Mouse (Mus musculus): ENCODE data around the gene Olfr868. TPM values are rescaled to one million over a fixed set of nuclear protein-coding genes. Genes with fewer than 3 reads are reported as not detected.

Olfr868 gene
- not detected in 2 replicates for polyA plus RNA-seq (2014; fragmentation: Nextera tagmentation; extraction: Ambion mirVana)

DNA sequence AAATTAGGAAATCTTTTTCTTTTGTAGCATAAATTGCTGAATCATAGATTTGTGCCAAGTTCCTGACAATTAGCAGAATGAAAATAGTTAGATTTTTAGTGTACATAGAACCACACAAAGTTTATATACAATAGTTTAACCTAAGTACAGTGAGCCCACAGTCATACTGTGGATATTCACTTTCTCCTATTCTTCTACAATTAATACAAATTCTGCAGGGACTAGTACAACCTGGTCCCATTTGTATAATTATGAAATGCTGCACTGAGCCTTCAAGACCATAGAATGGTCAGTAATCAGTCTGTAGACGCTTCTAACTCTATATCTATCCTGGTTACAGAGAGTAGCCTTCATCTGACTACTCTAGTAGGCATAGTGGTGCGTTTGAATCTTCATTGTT is at the start of gene Olfr868:
TSS of gene Olfr868 (plus strand) at position 301 of the 400 bp plus-strand sequence.
- Histone ChIP-seq H3K4me1 (replicated peaks; ENCODE audit: control insufficient read depth, insufficient read depth, low read length) (no peaks in the 10 kb centered on the region), H3K4me2 (replicated peaks; ENCODE audit: low read depth, low read length) (no peak within 1 kb of the TSS), H3K9ac (ENCODE audit: low read depth, low read length) (no peak within 1 kb of the TSS), H3K36me3 (ENCODE audit: control insufficient read depth, insufficient read depth, low read length) (no peaks in the 10 kb centered on the region), H3K27me3 (ENCODE audit: control insufficient read depth, insufficient read depth, low read length) (no peaks in the 10 kb centered on the region), H3K9me3 (ENCODE audit: control insufficient read depth, low read length) (0 out of 2 replicates have a peak, but pooled peaks cover 2% of the 10 kb centered on the region), H3K27ac (ENCODE audit: low read depth, low read length) (no peak within 1 kb of the TSS), H3K4me3 (ENCODE audit: low read depth, low read length) (no peak within 1 kb of the TSS)
- DNase-seq (ENCODE audit: low spot score) (no peak), ATAC-seq (ENCODE audit: low FRiP score) (no peak)
- WGBS = 49% methylated on average over 2 of the region's 2 CpGs

DNA sequence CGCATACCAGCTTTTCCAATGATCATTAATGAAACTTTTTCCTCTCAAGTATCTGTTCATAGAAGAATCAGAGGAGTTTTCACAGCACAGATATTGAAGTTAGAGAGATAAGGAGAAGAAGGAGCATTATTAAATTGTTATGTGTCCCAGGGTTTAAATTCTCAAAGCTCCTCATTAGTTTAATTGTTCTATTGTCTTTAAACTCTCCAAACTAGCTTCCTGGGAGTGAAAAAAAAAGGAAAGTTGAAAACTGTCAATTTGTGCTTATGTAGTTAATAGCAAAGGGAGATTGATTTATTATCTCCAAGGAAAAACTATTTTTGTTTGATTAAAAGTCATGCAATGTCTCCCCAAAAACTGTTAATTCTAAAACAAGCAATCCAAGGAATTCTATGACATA is 41.0 kb upstream of the Olfr868 start, which contains the start of gene Olfr867:
TSS of gene Olfr867 (minus strand) at position 101 of the 400 bp plus-strand sequence.
- H3K9me3 ChIP-seq (ENCODE audit: control insufficient read depth, low read length) = no peaks in the 10 kb centered on the region
- no peak within 1 kb of the TSS for H3K4me2 ChIP-seq (replicated peaks; ENCODE audit: low read depth, low read length)
- H3K27ac ChIP-seq (ENCODE audit: low read depth, low read length) = no peak within 1 kb of the TSS
- H3K27me3 ChIP-seq (ENCODE audit: control insufficient read depth, insufficient read depth, low read length) = no peaks in the 10 kb centered on the region
- no peaks in the 10 kb centered on the region for H3K36me3 ChIP-seq (ENCODE audit: control insufficient read depth, insufficient read depth, low read length)
- no peak within 1 kb of the TSS for H3K4me3 ChIP-seq (ENCODE audit: low read depth, low read length)
- WGBS = 80% methylated on average over 1 of the region's 1 CpGs
- H3K9ac ChIP-seq (ENCODE audit: low read depth, low read length) = no peak within 1 kb of the TSS
- H3K4me1 ChIP-seq (replicated peaks; ENCODE audit: control insufficient read depth, insufficient read depth, low read length) = no peaks in the 10 kb centered on the region
- ATAC-seq (ENCODE audit: low FRiP score) (no peak), DNase-seq (ENCODE audit: low spot score) (no peak)

DNA sequence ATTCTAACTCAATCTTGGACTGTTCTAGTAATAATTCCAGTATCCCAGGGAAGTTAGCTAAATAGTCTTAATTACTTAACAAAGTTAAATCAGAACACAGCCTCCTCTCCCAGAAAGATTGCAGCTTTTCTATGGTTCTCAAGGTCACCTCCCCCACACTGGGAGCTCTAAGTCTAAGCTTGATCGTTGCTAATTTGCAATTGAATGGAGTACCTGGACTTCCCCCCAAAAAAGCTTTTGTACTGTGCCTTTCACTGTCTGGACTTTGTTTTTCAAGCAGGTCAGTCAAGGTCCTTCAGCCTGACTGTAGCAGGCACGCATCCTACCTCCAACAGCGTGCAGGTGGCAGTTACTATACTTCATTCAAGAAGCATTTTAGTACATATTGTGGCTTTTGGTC is 28.2 kb upstream of the Olfr868 start:
- Histone ChIP-seq H3K9me3 (ENCODE audit: control insufficient read depth, low read length) (0 out of 2 replicates have a peak, but pooled peaks cover 2% of the 10 kb centered on the region), H3K27ac (ENCODE audit: low read depth, low read length) (no peak overlapping the region), H3K4me2 (replicated peaks; ENCODE audit: low read depth, low read length) (no peak overlapping the region), H3K4me3 (ENCODE audit: low read depth, low read length) (no peak overlapping the region), H3K27me3 (ENCODE audit: control insufficient read depth, insufficient read depth, low read length) (no peaks in the 10 kb centered on the region), H3K4me1 (replicated peaks; ENCODE audit: control insufficient read depth, insufficient read depth, low read length) (no peaks in the 10 kb centered on the region), H3K9ac (ENCODE audit: low read depth, low read length) (no peak overlapping the region), H3K36me3 (ENCODE audit: control insufficient read depth, insufficient read depth, low read length) (no peaks in the 10 kb centered on the region)
- no peak for ATAC-seq (ENCODE audit: low FRiP score)
- WGBS = 72% methylated on average over 3 of the region's 3 CpGs
- DNase-seq (ENCODE audit: low spot score) = no peak

DNA sequence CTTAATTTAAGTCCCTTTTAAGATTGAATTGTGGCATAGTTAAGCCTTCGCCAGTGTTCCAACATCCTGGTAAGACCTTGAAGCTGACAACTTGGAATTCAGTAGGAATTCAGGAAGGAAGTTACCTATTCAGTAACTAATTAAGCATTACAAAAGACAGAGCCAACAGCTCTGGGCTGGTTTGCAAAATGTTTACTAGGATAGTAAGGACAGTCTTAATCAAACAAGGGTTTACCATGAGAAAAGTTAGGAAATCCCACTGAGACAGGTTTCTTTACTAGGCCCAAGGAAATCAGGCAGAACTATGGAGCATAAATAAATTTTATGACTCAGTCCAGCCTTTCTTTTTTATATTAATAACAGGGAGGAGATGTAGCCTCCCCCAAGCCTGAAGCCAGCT is 27.1 kb upstream of the Olfr868 start:
- Histone ChIP-seq H3K4me2 (replicated peaks; ENCODE audit: low read depth, low read length) (no peak overlapping the region), H3K27ac (ENCODE audit: low read depth, low read length) (no peak overlapping the region), H3K36me3 (ENCODE audit: control insufficient read depth, insufficient read depth, low read length) (no peaks in the 10 kb centered on the region), H3K4me3 (ENCODE audit: low read depth, low read length) (no peak overlapping the region), H3K9me3 (ENCODE audit: control insufficient read depth, low read length) (0 out of 2 replicates have a peak, but pooled peaks cover 2% of the 10 kb centered on the region), H3K9ac (ENCODE audit: low read depth, low read length) (no peak overlapping the region), H3K27me3 (ENCODE audit: control insufficient read depth, insufficient read depth, low read length) (no peaks in the 10 kb centered on the region), H3K4me1 (replicated peaks; ENCODE audit: control insufficient read depth, insufficient read depth, low read length) (no peaks in the 10 kb centered on the region)
- no peak for ATAC-seq (ENCODE audit: low FRiP score)
- 96% methylated on average over 1 of the region's 1 CpGs for WGBS
- DNase-seq (ENCODE audit: low spot score) = no peak

DNA sequence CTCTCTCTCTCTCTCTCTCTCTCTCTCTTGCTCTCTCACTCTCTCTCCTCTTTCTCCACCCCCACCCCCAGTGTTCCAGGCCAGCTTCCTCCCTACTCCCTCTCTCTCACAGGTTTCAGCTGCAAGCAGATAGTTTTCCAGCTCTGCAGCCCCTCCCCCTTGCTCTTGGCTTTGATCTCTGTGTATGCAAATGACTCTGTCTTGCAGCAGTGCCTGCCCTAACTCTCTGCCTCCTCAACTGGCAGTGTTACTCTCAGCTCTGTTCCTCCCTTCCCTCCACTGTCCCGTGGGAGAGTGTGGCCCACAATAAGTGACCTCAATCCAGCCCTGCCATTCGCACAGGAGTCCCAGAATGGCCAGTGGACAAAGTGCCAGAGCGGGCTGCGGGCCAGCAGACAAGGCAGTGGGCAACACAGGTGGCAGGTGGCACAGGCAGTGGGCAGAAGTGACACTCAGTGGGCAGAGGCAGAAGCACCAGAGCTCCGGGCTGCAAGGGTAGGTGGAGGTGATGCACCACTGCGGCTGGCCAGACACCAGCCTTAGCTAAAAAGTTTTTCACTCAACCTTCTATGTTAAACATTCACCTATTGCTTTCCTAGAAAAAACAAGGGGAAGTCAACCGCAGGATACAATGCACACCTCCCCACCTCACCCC is 24.8 kb upstream of the Olfr868 start:
- Histone ChIP-seq H3K27ac (ENCODE audit: low read depth, low read length) (no peak overlapping the region), H3K9me3 (ENCODE audit: control insufficient read depth, low read length) (peaks cover 6% of the 10 kb centered on the region; the same call in 1 of the 2 replicates), H3K36me3 (ENCODE audit: control insufficient read depth, insufficient read depth, low read length) (no peaks in the 10 kb centered on the region), H3K4me2 (replicated peaks; ENCODE audit: low read depth, low read length) (no peak overlapping the region), H3K4me3 (ENCODE audit: low read depth, low read length) (no peak overlapping the region), H3K4me1 (replicated peaks; ENCODE audit: control insufficient read depth, insufficient read depth, low read length) (no peaks in the 10 kb centered on the region), H3K9ac (ENCODE audit: low read depth, low read length) (no peak overlapping the region), H3K27me3 (ENCODE audit: control insufficient read depth, insufficient read depth, low read length) (no peaks in the 10 kb centered on the region)
- ATAC-seq (ENCODE audit: low FRiP score) (no peak), DNase-seq (ENCODE audit: low spot score) (no peak)
- WGBS = 68% methylated on average over 7 of the region's 7 CpGs

DNA sequence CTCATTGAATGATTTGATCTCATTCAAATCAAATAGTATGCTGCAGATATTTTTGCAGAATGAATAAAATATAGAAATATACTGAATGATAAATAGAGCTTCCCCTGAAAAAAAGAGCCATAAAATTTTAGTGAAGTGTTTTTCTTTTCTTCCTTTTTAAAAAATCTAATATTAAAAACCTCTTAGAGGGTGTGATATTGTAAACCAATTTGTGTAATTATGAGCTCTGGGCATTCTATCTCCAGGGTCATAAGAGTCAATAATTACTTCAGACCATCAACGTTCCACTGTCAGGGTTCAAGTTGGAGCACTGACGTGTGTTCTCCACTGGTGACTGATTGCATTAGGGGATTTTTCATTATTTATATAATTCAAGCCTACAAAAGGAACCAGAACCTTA is 30.3 kb downstream of the Olfr868 start, which contains the start of gene Olfr869:
TSS of gene Olfr869 (plus strand) at position 301 of the 400 bp plus-strand sequence.
- no peaks in the 10 kb centered on the region for H3K36me3 ChIP-seq (ENCODE audit: control insufficient read depth, insufficient read depth, low read length)
- H3K9ac ChIP-seq (ENCODE audit: low read depth, low read length) = no peak within 1 kb of the TSS
- ATAC-seq (ENCODE audit: low FRiP score) = no peak
- H3K27me3 ChIP-seq (ENCODE audit: control insufficient read depth, insufficient read depth, low read length) = no peaks in the 10 kb centered on the region
- no peaks in the 10 kb centered on the region for H3K9me3 ChIP-seq (ENCODE audit: control insufficient read depth, low read length)
- no peak within 1 kb of the TSS for H3K27ac ChIP-seq (ENCODE audit: low read depth, low read length)
- DNase-seq (ENCODE audit: low spot score) = no peak
- H3K4me1 ChIP-seq (replicated peaks; ENCODE audit: control insufficient read depth, insufficient read depth, low read length) = no peaks in the 10 kb centered on the region
- no peak within 1 kb of the TSS for H3K4me3 ChIP-seq (ENCODE audit: low read depth, low read length)
- no peak within 1 kb of the TSS for H3K4me2 ChIP-seq (replicated peaks; ENCODE audit: low read depth, low read length)
- WGBS = 76% methylated on average over 2 of the region's 2 CpGs

DNA sequence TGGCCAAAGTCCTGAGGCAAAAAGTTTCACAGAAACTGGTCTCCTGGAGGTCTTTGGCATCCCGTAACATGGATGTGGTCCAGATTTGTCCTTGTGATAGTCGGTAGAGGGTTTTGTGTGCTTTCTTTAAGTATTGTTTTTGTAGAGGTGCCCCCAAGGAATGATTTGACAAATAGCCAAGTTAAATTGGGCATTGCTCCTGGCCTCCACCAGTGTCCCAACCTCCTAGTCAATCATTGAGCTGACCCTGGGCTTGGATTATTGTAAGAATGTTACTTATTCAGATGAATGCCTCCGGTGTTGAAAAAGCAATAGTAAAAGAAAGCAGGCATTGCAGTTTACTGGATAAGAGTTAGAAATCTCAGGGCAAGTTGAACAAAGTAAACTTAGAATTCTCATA is 51.3 kb downstream of the Olfr868 start:
- 82% methylated on average over 3 of the region's 3 CpGs for WGBS

More for the DNA sequence above, 51.3 kb downstream of the Olfr868 start:
- Histone ChIP-seq H3K27ac (ENCODE audit: low read depth, low read length) (no peak overlapping the region), H3K36me3 (ENCODE audit: control insufficient read depth, insufficient read depth, low read length) (no peaks in the 10 kb centered on the region), H3K4me1 (replicated peaks; ENCODE audit: control insufficient read depth, insufficient read depth, low read length) (no peaks in the 10 kb centered on the region), H3K4me3 (ENCODE audit: low read depth, low read length) (no peak overlapping the region), H3K9ac (ENCODE audit: low read depth, low read length) (no peak overlapping the region), H3K9me3 (ENCODE audit: control insufficient read depth, low read length) (no peaks in the 10 kb centered on the region; the same call in 1 of the 2 replicates), H3K4me2 (replicated peaks; ENCODE audit: low read depth, low read length) (no peak overlapping the region), H3K27me3 (ENCODE audit: control insufficient read depth, insufficient read depth, low read length) (no peaks in the 10 kb centered on the region)
- ATAC-seq (ENCODE audit: low FRiP score) (no peak), DNase-seq (ENCODE audit: low spot score) (no peak)
